Mouse (Mus musculus): ENCODE data around the gene Hsd17b1. TPM values are rescaled to one million over a fixed set of nuclear protein-coding genes. Genes with fewer than 3 reads are reported as not detected.
"Not testable (repeated sequence)": the region's sequence is repeated elsewhere in the genome, so short reads cannot be mapped to it uniquely, and the experiment has no call there.

Hsd17b1 gene
- total RNA-seq, 1 experiment from 2014 or later: 1.2 TPM

DNA sequence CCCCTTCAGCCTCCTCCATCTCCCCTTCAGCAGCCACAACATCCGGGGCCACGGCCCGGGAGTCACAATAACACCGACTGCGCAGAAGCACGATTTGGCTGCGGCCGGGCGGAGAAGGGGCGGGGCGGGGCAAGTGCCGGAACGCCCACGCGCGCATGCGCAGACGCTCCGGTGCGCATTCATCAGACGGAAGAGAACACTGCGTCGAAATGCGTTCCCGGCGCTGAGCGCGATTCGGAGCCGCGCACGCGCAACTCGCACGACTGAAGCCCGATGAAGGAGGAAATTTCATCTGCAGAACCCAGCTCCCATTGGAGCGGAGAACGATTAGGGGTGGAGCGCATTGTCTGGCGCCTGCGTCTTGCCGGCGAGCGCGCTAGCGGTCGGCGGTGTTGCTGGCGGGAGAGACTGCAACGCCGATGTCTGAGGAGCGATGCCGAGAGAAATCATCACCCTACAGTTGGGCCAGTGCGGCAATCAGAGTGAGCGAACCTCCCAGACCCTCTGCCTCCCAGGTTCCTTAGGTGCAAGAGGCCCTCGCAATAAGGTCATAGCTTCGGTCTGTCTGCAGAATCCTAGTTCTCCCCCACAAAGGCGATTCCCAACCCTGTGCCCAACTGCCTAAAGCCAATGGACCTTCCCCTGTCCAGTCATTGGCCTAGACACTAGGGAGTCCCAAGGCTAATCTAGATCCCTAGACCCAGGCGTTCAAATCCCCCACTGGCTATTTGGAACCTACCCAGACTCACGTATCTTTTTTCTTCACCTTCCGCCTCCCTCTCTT is 41.7 kb downstream of the Hsd17b1 start, which contains the start of the genes Retreg3 and Tubg1:
Retreg3 (minus strand) TSS at position 133 of the 784 bp plus-strand sequence.
Tubg1 (plus strand) TSS at position 178 of the 784 bp plus-strand sequence.
- peak; percentile 89 for ATAC-seq (replicated peaks; ENCODE audit: low read depth, poor library complexity, severe bottlenecking)

DNA sequence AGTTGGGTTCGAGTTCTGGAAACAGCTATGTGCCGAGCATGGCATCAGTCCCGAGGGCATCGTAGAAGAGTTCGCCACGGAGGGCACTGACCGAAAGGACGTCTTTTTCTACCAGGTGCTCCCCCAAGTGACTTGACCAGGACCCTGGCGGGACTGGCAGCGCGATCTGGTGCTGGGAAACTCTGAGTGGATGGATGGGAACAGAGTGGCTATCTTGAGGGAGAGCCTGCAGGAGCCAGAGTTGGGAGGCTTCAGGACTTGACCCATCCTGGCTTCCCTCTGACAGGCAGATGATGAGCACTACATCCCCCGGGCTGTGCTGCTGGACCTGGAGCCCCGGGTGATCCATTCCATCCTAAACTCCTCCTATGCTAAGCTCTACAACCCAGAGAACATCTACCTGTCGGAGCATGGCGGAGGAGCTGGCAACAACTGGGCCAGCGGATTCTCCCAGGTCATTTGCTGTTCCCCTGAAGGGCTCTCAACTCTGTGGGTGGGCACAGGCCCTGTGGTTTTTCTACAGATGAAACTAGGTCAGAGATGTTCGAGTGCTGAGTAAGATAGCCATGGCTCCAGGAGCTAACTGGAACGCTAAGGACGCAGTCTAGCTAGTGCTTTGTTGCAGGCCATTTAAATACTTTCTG is 42.5 kb downstream of the Hsd17b1 start:
- ATAC-seq (replicated peaks; ENCODE audit: low read depth, poor library complexity, severe bottlenecking): no peak

DNA sequence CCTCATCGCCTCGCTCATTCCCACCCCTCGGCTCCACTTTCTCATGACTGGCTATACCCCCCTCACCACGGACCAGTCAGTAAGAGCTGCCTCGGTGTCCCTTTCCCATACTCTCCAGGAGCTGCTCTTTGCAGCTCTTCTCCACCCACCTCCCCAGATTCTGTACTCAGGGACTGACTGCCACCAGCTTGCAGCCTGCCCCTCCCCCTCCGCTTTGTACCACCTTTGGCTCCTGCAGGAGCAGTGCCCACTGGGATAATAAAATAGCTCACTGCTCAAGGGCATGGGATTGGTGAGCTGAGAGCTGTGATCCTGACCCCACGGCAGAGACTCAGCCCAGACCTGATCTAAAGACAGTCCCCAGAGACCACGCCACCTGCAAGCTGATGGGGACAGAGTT is 46.3 kb downstream of the Hsd17b1 start:
- not testable (repeated sequence) for ATAC-seq (replicated peaks; ENCODE audit: low read depth, poor library complexity, severe bottlenecking)

DNA sequence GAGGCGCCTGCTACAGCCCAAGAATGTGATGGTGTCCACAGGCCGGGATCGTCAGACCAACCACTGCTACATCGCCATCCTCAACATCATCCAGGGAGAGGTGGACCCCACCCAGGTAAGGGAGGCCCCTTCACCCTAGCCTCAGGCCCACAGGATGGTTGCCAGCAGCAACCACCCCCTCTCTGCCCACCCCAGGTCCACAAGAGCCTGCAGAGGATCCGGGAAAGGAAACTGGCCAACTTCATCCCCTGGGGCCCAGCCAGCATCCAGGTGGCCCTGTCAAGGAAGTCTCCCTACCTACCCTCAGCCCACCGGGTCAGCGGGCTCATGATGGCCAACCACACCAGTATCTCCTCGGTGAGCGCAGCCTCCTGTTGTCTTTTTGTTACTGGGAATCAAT is 46.8 kb downstream of the Hsd17b1 start:
- not testable (repeated sequence) for ATAC-seq (replicated peaks; ENCODE audit: low read depth, poor library complexity, severe bottlenecking)

DNA sequence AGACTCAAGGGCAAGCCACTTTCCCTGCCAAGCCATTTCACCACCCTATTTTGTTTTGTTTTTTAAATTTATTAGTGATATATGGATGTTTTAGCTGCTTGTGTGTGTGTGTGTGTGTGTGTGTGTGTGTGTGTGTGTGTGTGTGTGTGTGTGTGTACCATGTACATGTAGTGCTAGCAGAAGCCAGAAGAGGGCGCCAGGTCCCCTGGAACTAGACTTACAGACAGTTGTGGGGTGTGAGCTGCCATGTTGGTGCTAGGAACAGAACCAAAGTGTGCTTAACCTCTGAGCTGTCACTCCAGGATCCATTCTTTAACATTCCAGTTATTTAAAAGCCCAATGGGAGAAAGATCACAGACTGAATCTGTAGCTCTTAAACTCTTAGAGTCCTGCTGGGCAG is 48.9 kb downstream of the Hsd17b1 start:
- ATAC-seq (replicated peaks; ENCODE audit: low read depth, poor library complexity, severe bottlenecking): no peak

DNA sequence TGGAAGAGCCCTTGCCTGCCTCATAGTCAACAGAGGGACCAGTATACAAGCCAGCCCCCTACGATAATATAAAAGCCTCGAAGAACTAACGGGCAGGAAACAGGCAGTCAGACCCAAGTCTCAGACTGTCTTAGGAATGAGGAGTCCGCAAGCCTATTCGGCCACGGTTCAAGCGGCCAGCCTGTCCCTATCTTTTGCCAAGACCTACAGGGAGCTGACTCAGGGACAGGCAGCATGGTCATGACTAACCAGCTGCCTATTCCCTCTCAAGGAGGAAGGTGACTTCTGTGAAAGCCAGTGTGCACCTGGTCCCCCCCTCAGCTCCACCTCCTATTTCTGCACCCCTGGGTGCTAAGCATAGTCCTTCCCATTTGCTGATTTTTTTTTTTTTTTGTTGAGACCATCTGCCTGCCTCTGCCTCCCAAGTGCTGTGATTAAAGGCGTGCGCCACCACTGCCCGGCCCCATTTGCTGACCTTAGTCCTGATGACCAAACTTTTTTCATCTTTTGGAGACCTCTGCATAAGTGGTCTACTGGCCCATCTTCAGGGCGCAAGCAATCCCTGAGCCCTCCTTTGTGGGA is 50.9 kb downstream of the Hsd17b1 start:
- no peak for ATAC-seq (replicated peaks; ENCODE audit: low read depth, poor library complexity, severe bottlenecking)

Other genes starting within 250 kb of the Hsd17b1 start
- gene Stat5b, start 227.7 kb upstream of the Hsd17b1 start, total RNA-seq (2017): 49.4 and 64.4 TPM in 2 replicates
- 44.4 and 52.7 TPM in 2 replicates for gene Stat5a, start 219.1 kb upstream of the Hsd17b1 start, total RNA-seq (2017)
- 59.6 and 74.9 TPM in 2 replicates for gene Stat3, start 138.9 kb upstream of the Hsd17b1 start, total RNA-seq (2017)
- 8.4 and 10.6 TPM in 2 replicates for gene Cavin1, start 107.5 kb upstream of the Hsd17b1 start, total RNA-seq (2017)
- 16.2 and 25.9 TPM in 2 replicates for gene Atp6v0a1, start 69.0 kb upstream of the Hsd17b1 start, total RNA-seq (2017)
- 4.5 and 8.3 TPM in 2 replicates for gene Naglu, start 8.4 kb upstream of the Hsd17b1 start, total RNA-seq (2017)
- gene Coasy, start 4.2 kb downstream of the Hsd17b1 start, total RNA-seq (2017): 13.3 and 23.2 TPM in 2 replicates
- gene Mlx, start 8.9 kb downstream of the Hsd17b1 start, total RNA-seq (2017): 30.0 and 31.1 TPM in 2 replicates
- 46.7 and 57.6 TPM in 2 replicates for gene Psmc3ip, start 17.0 kb downstream of the Hsd17b1 start, total RNA-seq (2017)
- 21.7 and 32.1 TPM in 2 replicates for gene Retreg3, start 41.5 kb downstream of the Hsd17b1 start, total RNA-seq (2017)
- 32.5 and 37.8 TPM in 2 replicates for gene Tubg1, start 41.5 kb downstream of the Hsd17b1 start, total RNA-seq (2017)
- gene Tubg2, start 77.5 kb downstream of the Hsd17b1 start, total RNA-seq (2017): not detected in 2 replicates
- gene Cntnap1, start 92.1 kb downstream of the Hsd17b1 start, total RNA-seq (2017): 0.05 TPM in 2 replicates
- gene Plekhh3, start 92.9 kb downstream of the Hsd17b1 start, total RNA-seq (2017): 0.15 and 0.32 TPM in 2 replicates
- gene Ccr10, start 97.0 kb downstream of the Hsd17b1 start, total RNA-seq (2017): not detected in 2 replicates
- gene Ezh1, start 148.1 kb downstream of the Hsd17b1 start, total RNA-seq (2017): 15.3 and 22.8 TPM in 2 replicates
- gene Ramp2, start 167.6 kb downstream of the Hsd17b1 start, total RNA-seq (2017): 0.58 TPM in 1 of 2 replicates, not detected in the other
- gene Vps25, start 175.3 kb downstream of the Hsd17b1 start, total RNA-seq (2017): 51.5 and 61.9 TPM in 2 replicates
- not detected in 2 replicates for gene Wnk4, start 182.2 kb downstream of the Hsd17b1 start, total RNA-seq (2017)
- gene Cntd1, start 200.6 kb downstream of the Hsd17b1 start, total RNA-seq (2017): 1.5 and 5.4 TPM in 2 replicates
- gene Coa3, start 200.7 kb downstream of the Hsd17b1 start, total RNA-seq (2017): 34.3 and 43.1 TPM in 2 replicates
- gene Becn1, start 223.9 kb downstream of the Hsd17b1 start, total RNA-seq (2017): 152 and 208 TPM in 2 replicates
- 112 and 153 TPM in 2 replicates for gene Psme3, start 237.8 kb downstream of the Hsd17b1 start, total RNA-seq (2017)
- 0.78 and 2.4 TPM in 2 replicates for gene Aoc2, start 246.7 kb downstream of the Hsd17b1 start, total RNA-seq (2017)